Mouse (Mus musculus): ENCODE data around the gene F2rl2.

The F2rl2 gene

DNA sequence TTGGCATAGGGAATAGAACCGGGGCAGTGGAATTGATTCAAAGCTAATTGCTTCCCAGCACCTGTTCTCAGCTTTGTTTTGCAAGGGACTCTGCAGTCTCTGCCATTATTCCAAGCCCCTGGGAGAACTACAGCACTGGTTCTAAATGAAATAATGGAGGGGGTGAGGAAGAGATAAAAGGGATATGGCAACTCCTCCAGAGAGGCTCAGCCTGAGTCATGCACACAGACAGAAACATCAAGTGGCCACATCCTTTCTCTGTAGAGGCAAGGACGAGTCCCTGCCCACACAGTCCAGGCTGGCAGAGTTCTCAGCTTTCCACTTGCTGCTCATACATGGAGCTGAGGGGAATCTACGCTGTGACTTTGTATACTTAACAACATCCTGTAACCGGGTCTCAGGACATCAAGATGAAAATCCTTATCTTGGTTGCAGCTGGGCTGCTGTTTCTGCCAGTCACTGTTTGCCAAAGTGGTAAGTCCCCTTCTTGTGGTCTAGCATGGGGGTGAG is at the start of gene F2rl2:
Gene F2rl2 (plus strand): TSS at position 200 of the 510 bp plus-strand sequence.
- no peak for DNase-seq (ENCODE audit: low spot score)

- no peak for DNase-seq (ENCODE audit: low spot score)
Measured at GRCm38 (mm10) chr13:95647248-95647647, 49.4 kb upstream of the F2rl2 start.

DNA sequence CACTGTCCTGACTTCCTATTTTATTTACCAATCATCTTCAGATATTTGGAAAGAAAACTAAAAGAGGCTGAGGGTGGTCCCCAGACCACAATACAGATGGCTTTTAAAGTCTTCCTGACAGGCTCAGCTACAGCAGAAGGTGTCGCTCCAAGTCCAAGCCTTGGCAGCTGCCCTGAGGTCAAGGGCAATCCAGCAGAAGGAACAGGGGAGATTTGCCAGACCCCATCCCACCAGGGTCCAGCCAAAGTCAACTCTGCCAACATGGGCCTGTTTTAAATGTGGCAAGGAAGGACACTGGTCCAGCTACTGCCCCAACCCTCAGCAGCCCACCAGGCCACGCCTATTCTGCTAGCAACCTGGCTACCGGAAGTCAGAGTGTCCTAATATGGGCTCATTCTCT is 46.7 kb upstream of the F2rl2 start:
- no peak for DNase-seq (ENCODE audit: low spot score)

- DNase-seq (ENCODE audit: low spot score) = no peak
Measured at GRCm38 (mm10) chr13:95651870-95652668, 44.6 kb upstream of the F2rl2 start.

DNA sequence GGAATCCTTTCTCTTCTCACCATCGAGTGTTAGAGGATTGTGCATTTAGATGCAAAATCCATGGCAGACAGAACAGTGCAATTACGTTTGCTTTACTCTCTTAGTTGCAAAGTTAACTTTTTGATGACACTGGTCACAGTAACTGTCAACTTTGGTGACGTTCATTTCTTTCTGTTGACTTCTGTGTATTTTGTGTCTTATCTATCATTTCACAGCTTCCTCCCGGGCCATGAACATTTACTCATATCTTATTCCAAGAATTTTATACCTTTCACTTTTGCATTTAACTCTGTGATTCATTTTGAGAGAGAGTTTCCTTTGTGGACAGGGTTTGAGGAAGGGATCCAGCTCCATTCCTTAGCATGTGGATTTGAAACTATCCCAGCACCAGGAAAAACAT is 43.0 kb upstream of the F2rl2 start:
- no peak for DNase-seq (ENCODE audit: low spot score)

DNA sequence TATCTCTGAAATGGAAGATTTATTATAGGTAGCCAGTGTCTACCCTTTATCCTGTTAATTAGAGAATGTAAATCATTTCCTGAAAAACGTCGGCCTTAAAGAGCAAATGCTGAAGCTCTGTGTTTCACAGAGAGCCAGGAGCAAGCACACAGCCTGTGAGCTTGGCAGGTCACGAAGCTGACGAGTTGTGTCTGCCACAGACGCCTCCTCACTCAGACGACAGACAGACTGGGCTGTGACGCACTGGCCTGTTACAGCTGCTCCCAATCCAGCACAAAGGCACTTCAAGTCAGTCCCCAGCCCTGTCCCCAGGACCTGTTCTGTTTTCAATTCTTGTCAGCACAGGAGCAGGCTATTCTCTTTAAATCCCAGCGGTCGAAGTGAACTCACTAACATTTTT is 41.4 kb upstream of the F2rl2 start:
- DNase-seq (ENCODE audit: low spot score) = no peak

DNA sequence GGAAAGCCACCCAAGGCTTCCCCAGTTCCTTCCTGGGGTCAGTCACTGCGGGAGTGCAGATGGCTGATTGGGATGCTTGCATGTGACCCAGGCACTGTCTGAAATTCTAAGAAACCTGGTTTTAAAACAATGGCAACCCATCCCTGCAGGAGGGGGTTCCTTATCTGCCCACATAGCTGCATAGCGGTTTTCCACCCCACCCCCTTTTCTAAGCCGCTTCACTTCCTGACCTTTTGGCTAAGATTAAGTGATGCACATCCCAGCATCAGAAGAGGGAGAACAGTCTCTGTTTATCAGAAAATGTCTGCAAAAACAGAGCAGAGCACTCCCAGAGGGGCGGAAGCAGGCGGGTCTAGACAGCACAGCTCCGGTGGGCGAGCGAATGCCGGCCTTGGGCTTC is 39.5 kb upstream of the F2rl2 start:
- DNase-seq (ENCODE audit: low spot score) = no peak

DNA sequence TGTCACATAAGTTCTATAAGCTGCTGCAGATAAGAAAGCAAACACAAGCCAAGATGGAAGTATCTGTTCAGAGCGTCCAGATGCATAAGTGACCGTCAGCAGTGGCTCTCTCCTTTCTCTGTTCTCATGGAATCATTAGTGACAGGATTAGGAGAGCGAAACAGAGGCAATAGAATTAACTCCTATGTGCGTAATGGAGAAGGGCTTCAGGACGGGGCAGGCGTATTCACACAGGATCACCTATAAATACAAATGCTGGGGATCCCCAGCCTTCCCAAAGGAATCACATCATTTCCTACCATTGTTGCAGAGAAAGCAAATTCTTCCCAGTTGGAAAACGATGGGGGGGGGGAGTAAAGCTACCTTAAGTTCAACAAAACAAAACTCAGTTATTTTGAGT is 37.2 kb upstream of the F2rl2 start:
- DNase-seq (ENCODE audit: low spot score) = no peak

DNA sequence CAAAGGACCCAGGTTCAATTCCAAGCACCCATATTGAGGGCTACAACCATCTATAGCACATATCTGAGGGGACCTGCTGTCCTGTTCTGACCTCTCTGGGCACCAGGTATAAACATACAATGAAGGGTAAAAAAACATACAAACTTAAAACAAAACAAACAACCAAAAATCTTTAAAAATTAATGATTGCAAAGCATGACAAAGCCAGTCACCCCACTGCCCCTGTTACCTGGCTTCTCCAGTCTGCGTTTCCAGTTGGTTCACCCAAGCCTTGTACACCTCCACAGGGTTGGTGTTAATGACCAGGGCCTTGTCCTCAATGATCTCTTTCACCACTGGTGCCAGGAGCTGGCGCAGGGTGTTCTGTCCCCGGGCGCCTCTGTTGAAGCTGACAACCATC is 32.8 kb upstream of the F2rl2 start:
- no peak for DNase-seq (ENCODE audit: low spot score)

GRCm38 (mm10) chr13:95665644-95666356 is 30.9 kb upstream of the F2rl2 start:
- DNase-seq (ENCODE audit: low spot score) = no peak

DNA sequence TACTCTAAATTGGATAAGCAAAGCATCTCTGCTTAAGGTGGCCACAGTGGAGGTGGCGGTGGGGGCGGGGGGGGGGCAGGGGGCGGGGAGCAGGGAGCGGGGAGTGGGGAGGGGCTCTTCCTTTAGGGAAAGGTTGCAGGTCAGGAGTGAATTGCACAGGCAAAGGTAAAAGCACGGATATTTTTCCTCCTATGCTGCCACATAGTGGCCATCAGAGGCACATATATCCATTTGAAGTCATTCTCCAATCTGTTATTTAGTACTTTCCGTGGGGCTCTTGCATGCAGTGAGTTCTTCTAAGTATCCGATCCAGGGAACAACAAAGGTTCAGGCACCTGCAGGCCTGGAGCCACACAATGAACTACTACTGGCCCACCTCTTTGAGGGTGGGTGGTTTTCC is 29.4 kb upstream of the F2rl2 start:
- DNase-seq (ENCODE audit: low spot score) = no peak

GRCm38 (mm10) chr13:95670534-95670933 is 26.1 kb upstream of the F2rl2 start:
- no peak for DNase-seq (ENCODE audit: low spot score)

DNA sequence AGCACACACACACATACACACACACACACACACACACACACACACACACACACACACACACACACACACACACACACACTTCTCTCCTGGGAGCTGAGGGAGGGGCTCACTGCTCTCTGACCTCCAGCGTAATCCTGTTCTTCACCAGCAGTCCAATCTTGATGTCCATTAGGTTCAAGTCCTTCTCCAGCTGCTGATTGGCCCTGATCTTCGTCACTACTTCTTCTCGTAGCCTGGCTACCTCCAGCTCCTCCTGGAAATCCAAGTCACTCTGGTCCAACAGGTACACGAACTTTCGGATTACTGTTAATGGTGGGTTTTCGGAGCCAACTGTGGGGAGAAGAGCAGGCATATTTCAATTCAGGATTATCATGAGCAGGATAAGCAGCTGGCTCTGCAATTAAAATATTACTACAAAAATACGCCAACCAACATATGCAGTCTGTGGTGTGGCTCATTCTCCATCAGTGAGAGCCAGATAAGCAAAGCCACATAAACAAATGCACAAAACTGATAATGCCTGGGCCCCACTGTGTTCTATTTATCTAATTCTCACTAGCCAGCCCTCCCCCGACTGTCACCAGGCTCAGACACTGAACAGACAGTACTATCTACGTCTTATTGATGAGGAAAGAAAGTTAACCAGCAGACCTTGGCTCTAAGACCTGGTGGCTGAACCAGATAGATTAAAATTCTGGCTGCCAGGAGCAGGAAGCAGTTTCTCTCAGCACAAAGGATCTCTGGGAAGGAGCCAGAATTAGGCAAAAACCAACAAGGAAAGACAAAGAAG is 25.4 kb upstream of the F2rl2 start:
- DNase-seq (ENCODE audit: low spot score) = no peak

DNA sequence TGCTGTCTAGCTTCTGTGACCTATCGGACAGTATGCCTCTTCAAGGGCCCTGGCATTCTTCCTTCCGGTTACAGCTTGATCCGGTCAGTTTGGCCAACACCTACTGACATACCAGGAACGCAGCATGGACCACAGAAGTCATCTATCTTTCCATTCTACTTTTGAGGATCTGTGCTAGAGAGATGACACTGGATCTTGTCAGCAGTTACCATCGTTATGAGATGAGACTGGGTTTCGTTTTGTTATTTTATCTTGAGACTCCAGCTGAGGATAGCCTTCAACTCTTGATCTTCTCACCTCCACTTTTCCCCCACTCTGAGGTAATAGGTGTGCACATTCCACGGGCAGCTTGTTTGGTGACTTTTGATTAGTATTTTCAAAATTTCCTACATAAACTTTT is 24.3 kb upstream of the F2rl2 start:
- no peak for DNase-seq (ENCODE audit: low spot score)

DNA sequence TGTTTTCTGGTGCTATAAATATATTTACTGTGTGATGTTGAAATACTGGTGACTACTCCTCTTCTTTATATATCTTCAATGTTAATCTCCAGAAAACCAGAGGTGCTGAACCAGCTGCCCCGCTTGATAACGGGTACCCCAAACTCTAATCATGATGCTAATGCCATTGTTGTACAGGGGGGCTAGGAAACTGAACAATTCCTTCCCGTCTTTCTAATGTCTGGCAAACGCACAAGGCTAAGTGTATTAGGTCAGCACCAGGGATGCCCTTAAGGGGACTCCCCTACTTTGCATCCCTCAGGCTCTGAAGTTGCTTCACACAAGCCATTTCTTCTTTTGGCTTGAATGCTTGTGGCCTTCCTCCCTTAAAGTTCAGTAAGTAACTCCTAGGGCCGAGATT is 17.6 kb upstream of the F2rl2 start:
- peak; percentile 42 for DNase-seq (ENCODE audit: low spot score)

DNA sequence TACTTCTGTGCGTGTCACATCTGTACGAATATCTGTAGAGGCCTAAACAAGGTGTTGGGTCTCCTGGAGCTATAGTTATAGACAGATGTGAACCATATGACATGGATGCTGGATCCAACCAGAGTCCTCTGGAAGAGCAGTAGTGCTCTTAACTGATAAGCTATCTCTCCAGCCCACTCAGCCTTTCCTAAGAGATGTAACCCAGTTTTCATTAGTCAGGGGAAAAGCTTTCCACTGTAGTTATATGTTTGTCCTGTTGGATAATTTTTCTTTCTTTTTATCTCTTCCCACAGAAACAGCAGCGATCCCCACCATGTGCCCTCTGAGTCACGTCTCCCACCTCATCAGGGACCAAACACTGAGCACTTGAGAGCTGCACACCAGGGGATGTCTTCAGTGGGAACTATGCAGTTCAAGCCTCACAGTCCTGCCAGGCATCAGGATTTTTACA is 17.1 kb upstream of the F2rl2 start:
- DNase-seq (ENCODE audit: low spot score) = no peak

DNA sequence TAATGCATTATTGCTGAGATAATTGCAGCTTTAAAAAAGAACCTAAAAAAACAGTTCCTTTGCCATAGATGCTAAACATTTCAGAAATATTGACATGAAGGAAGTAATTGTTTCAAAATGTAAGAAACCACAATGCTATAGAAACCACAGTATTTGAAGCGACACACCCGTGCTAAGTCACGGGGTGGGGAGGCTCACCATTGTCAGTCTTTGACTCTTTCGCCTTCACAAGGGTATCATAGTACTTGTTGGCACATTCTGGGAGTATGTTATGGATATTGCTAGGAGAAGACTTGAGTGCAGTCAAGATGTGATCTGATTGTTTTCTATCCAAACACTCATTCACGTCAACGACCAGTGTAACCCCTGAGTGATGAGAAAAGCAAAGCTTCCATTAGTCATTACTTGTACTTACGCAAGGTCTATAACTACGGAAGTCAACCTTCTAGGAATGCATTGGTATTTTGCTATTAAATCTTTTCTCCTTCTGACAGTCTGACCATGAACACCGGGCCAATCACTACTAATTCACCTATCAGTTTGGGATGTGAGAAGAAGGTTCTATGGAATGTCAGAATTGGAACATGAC is 11.9 kb upstream of the F2rl2 start:
- no peak for DNase-seq (ENCODE audit: low spot score)

- DNase-seq (ENCODE audit: low spot score) = peak; percentile 25
Measured at GRCm38 (mm10) chr13:95685736-95686135, 10.9 kb upstream of the F2rl2 start.

DNA sequence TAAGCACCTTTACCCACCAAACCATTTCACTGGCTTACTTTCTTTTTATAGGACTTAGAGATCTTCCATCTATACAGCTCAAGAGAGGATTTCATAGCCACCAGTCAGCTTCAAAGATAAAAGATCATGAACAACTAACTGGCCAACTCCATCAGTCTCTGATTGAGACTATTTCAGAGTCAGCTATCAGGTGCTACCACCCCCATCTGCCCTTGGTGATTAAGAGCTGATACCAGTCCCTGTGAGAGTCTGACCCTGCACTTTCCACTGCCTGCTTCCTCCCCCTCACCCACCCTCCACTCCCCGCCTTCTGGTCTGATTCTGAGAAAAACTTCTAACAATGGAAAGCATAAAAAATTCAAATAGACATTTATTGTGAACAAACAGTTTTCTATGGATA is 8.1 kb upstream of the F2rl2 start:
- DNase-seq (ENCODE audit: low spot score) = no peak

DNA sequence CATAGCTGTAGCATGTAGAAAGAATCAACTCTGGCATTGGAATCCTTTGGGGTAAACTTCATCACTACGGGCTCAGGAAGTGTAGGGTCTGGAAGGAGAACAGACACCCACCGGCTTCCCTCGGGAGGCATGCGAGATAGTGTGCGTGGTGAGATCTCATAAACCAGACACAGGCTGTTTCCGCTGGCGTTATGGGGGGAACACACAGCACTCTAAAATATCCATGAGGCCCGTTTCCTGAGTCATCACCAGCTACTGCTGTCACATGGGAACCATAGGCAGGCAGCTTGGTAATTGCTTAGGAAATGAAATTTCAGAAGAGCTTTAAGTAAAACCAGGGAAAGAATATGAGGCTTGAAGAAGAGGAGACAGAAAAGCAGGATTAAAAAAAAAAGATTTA is 4.5 kb upstream of the F2rl2 start:
- no peak for DNase-seq (ENCODE audit: low spot score)

DNA sequence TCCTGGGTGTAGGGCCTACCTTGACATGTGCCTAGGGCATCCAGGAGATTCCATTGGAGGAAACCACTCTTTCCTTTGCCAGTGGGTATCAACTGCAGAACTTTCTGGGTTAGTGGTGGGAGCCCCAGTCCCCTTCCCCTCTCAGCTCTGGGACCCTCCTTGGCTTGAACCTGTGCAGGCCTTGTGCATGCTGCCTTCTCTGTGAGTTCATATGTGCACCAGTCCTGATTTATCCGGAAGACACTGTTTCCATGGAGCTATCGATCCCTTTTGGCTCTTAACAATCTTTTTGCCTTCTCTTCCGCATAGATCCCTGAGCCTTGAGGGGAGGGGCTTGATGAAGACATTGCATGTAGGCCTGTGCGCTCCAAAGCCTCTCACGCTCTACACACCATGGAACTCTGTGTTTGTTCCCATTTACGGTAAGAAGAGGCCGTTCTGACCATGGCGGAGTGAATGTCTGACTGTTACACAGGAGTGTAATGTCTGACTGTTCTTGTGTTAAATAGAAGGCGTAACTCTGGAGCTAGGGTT is 466 bp upstream of the F2rl2 start:
- no peak for DNase-seq (ENCODE audit: low spot score)

- no peak for DNase-seq (ENCODE audit: low spot score)
Measured at GRCm38 (mm10) chr13:95697874-95698273, 1.2 kb downstream of the F2rl2 start.
